Mouse (Mus musculus) myocyte (in vitro differentiated cells): ENCODE measurements around the gene Chd9. TPM values are rescaled to one million over a fixed set of nuclear protein-coding genes. Genes with fewer than 3 reads are reported as not detected.

Source experiments
- H3K27me3 ChIP-seq: one replicate; pipeline ENCODE4 v1.6.1; 2011; ENCODE audit not compliant: control insufficient read depth, insufficient read depth, insufficient read length
- H3K36me3 ChIP-seq: one replicate; pipeline ENCODE4 v1.6.1; 2011; ENCODE audit not compliant: control insufficient read depth, insufficient read depth
- H3K4me2 ChIP-seq: one replicate; pipeline ENCODE4 v1.6.1; 2011; ENCODE audit warnings: low read depth, control low read depth
- H3K4me3 ChIP-seq: one replicate; pipeline ENCODE4 v1.5.1; 2011; ENCODE audit warnings: mild to moderate bottlenecking, control low read depth, moderate library complexity
- H3K79me2 ChIP-seq: one replicate; pipeline ENCODE4 v1.6.1; 2011; ENCODE audit not compliant: control insufficient read depth, insufficient read depth
- H3ac ChIP-seq: one replicate; pipeline ENCODE4 v1.6.1; 2011; ENCODE audit not compliant: control insufficient read depth, insufficient read length
- CEBPB ChIP-seq: IDR thresholded peaks from 2 replicates; pipeline ENCODE4 v1.6.1; 2011; ENCODE audit warnings: mild to moderate bottlenecking, moderate library complexity; ENCODE audit not compliant: poor library complexity, insufficient read depth, severe bottlenecking
- E2F4 ChIP-seq: IDR thresholded peaks from one replicate; pipeline ENCODE4 v1.6.1; 2011; ENCODE audit warnings: mild to moderate bottlenecking, control low read depth, moderate library complexity; ENCODE audit not compliant: insufficient read depth
- MAX ChIP-seq: IDR thresholded peaks from one replicate; pipeline ENCODE4 v1.6.1; 2011; ENCODE audit warnings: low read depth, mild to moderate bottlenecking, control low read depth
- MYOD1 ChIP-seq, 3 experiments: IDR thresholded peaks; one replicate each; pipeline ENCODE4 v1.6.1; 2011; ENCODE audit warnings: control low read depth in 2 of 3, low read depth in 2 of 3, mild to moderate bottlenecking in 2 of 3, moderate library complexity in 1 of 3; ENCODE audit not compliant: insufficient read length in 2 of 3, control insufficient read depth in 1 of 3
- MYOG ChIP-seq, 3 experiments: IDR thresholded peaks; one replicate each; pipeline ENCODE4 v1.6.1; 2011; ENCODE audit warnings: control low read depth in 2 of 3, low read depth in 2 of 3, mild to moderate bottlenecking in 2 of 3; ENCODE audit not compliant: insufficient read length in 2 of 3, control insufficient read depth in 1 of 3, insufficient read depth in 1 of 3
- POLR2A ChIP-seq: IDR thresholded peaks from one replicate; pipeline ENCODE4 v1.6.1; 2011; ENCODE audit warnings: low read depth, mild to moderate bottlenecking, control low read depth, moderate library complexity; ENCODE audit not compliant: insufficient read length
- POLR2AphosphoS2 ChIP-seq: IDR thresholded peaks from one replicate; pipeline ENCODE4 v1.6.1; 2011; ENCODE audit warnings: low read depth, control low read depth; ENCODE audit not compliant: insufficient read length
- REST ChIP-seq: IDR thresholded peaks from one replicate; pipeline ENCODE4 v1.6.1; 2011; ENCODE audit warnings: mild to moderate bottlenecking, control low read depth, moderate library complexity; ENCODE audit not compliant: insufficient read depth, insufficient read length
- SRF ChIP-seq: IDR thresholded peaks from one replicate; pipeline ENCODE4 v1.6.1; 2011; ENCODE audit warnings: low read depth; ENCODE audit not compliant: control insufficient read depth, insufficient read length
- TCF12 ChIP-seq: IDR thresholded peaks from one replicate; pipeline ENCODE4 v1.6.1; 2011; ENCODE audit warnings: mild to moderate bottlenecking, control low read depth; ENCODE audit not compliant: poor library complexity, insufficient read depth, severe bottlenecking
- TCF3 ChIP-seq: IDR thresholded peaks from one replicate; pipeline ENCODE4 v1.6.1; 2011; ENCODE audit warnings: low read depth, control low read depth; ENCODE audit not compliant: insufficient read length
- USF1 ChIP-seq: IDR thresholded peaks from one replicate; pipeline ENCODE4 v1.6.1; 2011; ENCODE audit warnings: low read depth, mild to moderate bottlenecking, control low read depth, moderate library complexity
- polyA plus RNA-seq: library from polyadenylated mRNA; unstranded; fragments of >200 nt; fragmentation: generic; extraction: Trizol; gene quantifications from one replicate; pipeline ENCODE4 v1.2.1, GENCODE M21; 2012; ENCODE audit warnings: missing spikeins

The Chd9 gene
- polyA plus RNA-seq, 1 experiment = 29.6 TPM

DNA sequence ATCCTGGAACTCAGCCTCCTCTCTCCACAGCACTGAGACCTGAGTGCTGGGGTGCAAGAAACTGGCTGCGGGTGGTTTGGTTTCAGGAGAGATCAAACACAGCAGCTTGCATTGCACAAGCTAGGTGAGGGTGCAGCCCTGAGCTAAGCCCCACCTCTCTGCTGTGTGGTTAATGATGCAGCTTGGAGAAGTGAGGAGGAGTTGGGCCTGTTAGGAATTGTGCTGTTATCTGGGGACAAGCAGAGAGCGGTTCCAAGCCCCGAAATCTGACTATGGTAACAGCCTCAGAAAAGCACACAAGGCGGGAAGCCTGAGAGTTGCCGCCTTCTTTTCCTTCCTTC, 64.4 kb downstream of the Chd9 start:
- Histone ChIP-seq H3K4me2 (no peak overlapping the region), H3K27me3 (no peaks in the 10 kb centered on the region), H3K79me2 (no peaks in the 10 kb centered on the region), H3K4me3 (no peak overlapping the region), H3K36me3 (no peaks in the 10 kb centered on the region), H3ac (no peak overlapping the region)
- TF ChIP-seq REST (no peak), USF1 (no peak), CEBPB (no peak), TCF3 (no peak), MAX (no peak), POLR2A (no peak), POLR2AphosphoS2 (no peak), MYOG (IDR thresholded peaks at IDR 0.05; ENCODE audit: control insufficient read depth in 1 of 3, insufficient read depth in 1 of 3, insufficient read length in 2 of 3, low read depth in 2 of 3) (no peak), MYOD1 (IDR thresholded peaks at IDR 0.05; ENCODE audit: control insufficient read depth in 1 of 3, insufficient read length in 2 of 3, low read depth in 2 of 3) (no peak), E2F4 (no peak), SRF (no peak), TCF12 (no peak)

- Histone ChIP-seq H3K4me3 (no peak overlapping the region), H3K79me2 (no peaks in the 10 kb centered on the region), H3ac (no peak overlapping the region), H3K36me3 (no peaks in the 10 kb centered on the region), H3K4me2 (peak overlapping the region; percentile 57), H3K27me3 (no peaks in the 10 kb centered on the region)
- TF ChIP-seq MYOG (IDR thresholded peaks at IDR 0.05; ENCODE audit: control insufficient read depth in 1 of 3, insufficient read depth in 1 of 3, insufficient read length in 2 of 3, low read depth in 2 of 3) = peak in 2 of 3 experiments; percentile 10 to 38
- no peak for TF ChIP-seq CEBPB
- peak in 2 of 3 experiments; percentile 38 for TF ChIP-seq MYOD1 (IDR thresholded peaks at IDR 0.05; ENCODE audit: control insufficient read depth in 1 of 3, insufficient read length in 2 of 3, low read depth in 2 of 3)
Measured at GRCm38 (mm10) chr8:90894231-90894914, 66.2 kb downstream of the Chd9 start.

DNA sequence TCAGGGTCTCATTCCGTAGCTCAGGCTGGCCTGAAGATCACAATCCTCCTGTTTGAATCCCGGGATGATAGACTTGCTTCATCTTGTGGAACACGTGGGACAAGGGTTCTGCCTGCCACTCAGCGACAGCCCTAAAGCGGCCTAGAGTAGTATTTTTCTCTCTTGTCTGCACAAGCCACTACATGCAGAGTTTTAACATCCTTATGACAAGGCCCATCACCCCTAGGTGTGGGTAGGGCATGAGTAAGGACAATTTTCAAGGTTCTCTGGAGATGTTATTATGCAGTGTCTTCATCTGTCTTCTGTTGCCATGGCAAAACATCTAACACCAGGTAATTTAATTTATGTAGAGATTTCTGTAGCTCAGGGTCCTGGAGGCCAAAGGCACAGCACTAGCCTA, 69.2 kb downstream of the Chd9 start:
- H3ac ChIP-seq = no peak overlapping the region
- no peaks in the 10 kb centered on the region for H3K79me2 ChIP-seq
- H3K4me2 ChIP-seq = no peak overlapping the region
- H3K4me3 ChIP-seq = no peak overlapping the region
- no peaks in the 10 kb centered on the region for H3K27me3 ChIP-seq
- TF ChIP-seq SRF (no peak), TCF3 (no peak), MYOD1 (IDR thresholded peaks at IDR 0.05; ENCODE audit: control insufficient read depth in 1 of 3, insufficient read length in 2 of 3, low read depth in 2 of 3) (no peak)
- H3K36me3 ChIP-seq = no peaks in the 10 kb centered on the region

DNA sequence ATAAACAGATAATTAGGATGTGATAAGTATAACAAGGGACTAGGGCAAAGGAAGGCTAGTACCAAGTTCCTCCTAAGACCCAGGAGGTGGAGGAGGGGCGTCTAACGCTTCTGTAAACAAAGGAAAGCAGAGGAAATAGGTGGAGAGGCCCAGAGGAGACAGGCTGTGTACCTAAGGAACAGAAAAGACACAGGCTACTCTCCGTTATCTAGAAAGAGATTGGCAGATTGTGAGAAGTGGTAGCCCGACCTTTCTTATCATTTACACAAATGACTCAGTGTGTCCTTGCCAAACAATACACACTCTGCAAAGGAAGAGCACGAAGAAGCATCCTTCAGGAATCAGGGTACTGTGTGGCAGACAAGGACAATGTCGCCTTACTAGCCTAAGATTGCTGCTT, 70.4 kb downstream of the Chd9 start:
- Histone ChIP-seq H3K4me2 (no peak overlapping the region), H3K4me3 (no peak overlapping the region), H3K27me3 (no peaks in the 10 kb centered on the region), H3ac (no peak overlapping the region), H3K36me3 (no peaks in the 10 kb centered on the region), H3K79me2 (no peaks in the 10 kb centered on the region)
- no peak for TF ChIP-seq SRF
- TF ChIP-seq POLR2A = no peak
- TF ChIP-seq MYOD1 (IDR thresholded peaks at IDR 0.05; ENCODE audit: control insufficient read depth in 1 of 3, insufficient read length in 2 of 3, low read depth in 2 of 3) = no peak
- no peak for TF ChIP-seq CEBPB
- no peak for TF ChIP-seq MAX
- TF ChIP-seq E2F4 = no peak
- no peak for TF ChIP-seq MYOG (IDR thresholded peaks at IDR 0.05; ENCODE audit: control insufficient read depth in 1 of 3, insufficient read depth in 1 of 3, insufficient read length in 2 of 3, low read depth in 2 of 3)
- TF ChIP-seq TCF3 = no peak
- no peak for TF ChIP-seq USF1
- no peak for TF ChIP-seq REST
- TF ChIP-seq TCF12 = no peak
- no peak for TF ChIP-seq POLR2AphosphoS2

DNA sequence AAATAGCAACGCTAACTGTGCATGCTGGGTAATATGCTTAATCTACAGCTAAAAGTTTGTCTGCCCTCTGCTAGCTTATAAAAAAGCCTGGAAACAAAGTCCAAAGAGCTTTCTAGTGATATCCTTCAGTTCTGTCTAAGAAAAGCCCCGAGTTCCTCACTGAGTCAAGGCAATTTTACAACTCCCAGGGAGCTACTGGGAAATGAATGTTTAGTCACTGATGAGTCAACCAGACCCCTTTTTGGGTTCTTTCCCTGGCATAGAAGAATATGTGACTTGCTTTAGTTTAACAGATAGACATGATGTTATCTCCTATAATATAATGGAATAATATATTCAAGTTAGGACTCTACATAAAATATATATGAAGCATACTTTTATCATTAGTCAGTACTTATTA, 73.8 kb downstream of the Chd9 start:
- H3K79me2 ChIP-seq = no peaks in the 10 kb centered on the region
- H3K4me2 ChIP-seq = peak overlapping the region; percentile 22
- no peaks in the 10 kb centered on the region for H3K36me3 ChIP-seq
- no peaks in the 10 kb centered on the region for H3K27me3 ChIP-seq
- no peak overlapping the region for H3K4me3 ChIP-seq
- TF ChIP-seq MYOG (IDR thresholded peaks at IDR 0.05; ENCODE audit: control insufficient read depth in 1 of 3, insufficient read depth in 1 of 3, insufficient read length in 2 of 3, low read depth in 2 of 3) (no peak), POLR2AphosphoS2 (no peak), SRF (no peak), MAX (no peak), E2F4 (no peak), POLR2A (no peak), REST (no peak), USF1 (no peak), TCF12 (no peak), CEBPB (no peak), TCF3 (no peak), MYOD1 (IDR thresholded peaks at IDR 0.05; ENCODE audit: control insufficient read depth in 1 of 3, insufficient read length in 2 of 3, low read depth in 2 of 3) (no peak)
- no peak overlapping the region for H3ac ChIP-seq
